Mouse (Mus musculus) megakaryocyte progenitor cell, adult 5-6 weeks (primary cell): ENCODE results near the gene Irf5. TPM values are rescaled to one million over a fixed set of nuclear protein-coding genes. Genes with fewer than 3 reads are reported as not detected.
"Not testable (repeated sequence)": the region's sequence is repeated elsewhere in the genome, so short reads cannot be mapped to it uniquely, and the experiment has no call there.

Experiments used
- ATAC-seq: replicated peaks from 2 replicates; pipeline ENCODE4 v1.8.0; 2016; ENCODE audit warnings: mild to moderate bottlenecking, moderate TSS enrichment, inconsistent platforms; ENCODE audit not compliant: poor library complexity
- total RNA-seq, 2 experiments: library from RNA; stranded (forward) in 1 of 2; stranded (reverse) in 1 of 2; fragments of 157-497, 149-512 nt in 1 of 2; fragments of 200-1000 nt in 1 of 2; gene quantifications; 2 replicates each; pipeline versions ENCODE4 v1.2.3 to v1.2.4; 2015 to 2017

The Irf5 gene
- total RNA-seq, 2 experiments from 2014 or later: 6.1 to 18.1 TPM

GRCm38 (mm10) chr6:29525256-29525655 is 1.2 kb upstream of the Irf5 start:
- no peak for ATAC-seq

- no peak for ATAC-seq
These were observed 1.1 kb downstream of the Irf5 start for GRCm38 (mm10) chr6:29527361-29528164.

DNA sequence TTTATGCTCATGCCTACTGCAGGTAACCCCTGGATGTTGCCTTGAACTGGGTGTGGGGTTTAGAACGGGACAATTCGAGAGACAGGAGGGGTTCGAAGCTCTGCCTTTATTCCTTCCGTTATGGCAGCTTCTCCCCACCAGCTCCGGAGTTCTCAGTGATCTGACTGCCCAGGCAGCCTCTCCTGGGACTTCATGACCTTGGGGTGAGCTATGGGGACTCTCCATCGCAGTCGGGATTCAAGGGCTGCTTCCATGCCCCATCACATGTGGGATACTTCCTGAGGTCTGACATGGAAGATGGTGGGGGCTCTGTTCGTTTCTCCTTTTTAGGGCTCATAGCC is 1.7 kb downstream of the Irf5 start:
- ATAC-seq: no peak

- ATAC-seq: peak; percentile 80
These were observed 2.4 kb downstream of the Irf5 start for GRCm38 (mm10) chr6:29528561-29529443.

DNA sequence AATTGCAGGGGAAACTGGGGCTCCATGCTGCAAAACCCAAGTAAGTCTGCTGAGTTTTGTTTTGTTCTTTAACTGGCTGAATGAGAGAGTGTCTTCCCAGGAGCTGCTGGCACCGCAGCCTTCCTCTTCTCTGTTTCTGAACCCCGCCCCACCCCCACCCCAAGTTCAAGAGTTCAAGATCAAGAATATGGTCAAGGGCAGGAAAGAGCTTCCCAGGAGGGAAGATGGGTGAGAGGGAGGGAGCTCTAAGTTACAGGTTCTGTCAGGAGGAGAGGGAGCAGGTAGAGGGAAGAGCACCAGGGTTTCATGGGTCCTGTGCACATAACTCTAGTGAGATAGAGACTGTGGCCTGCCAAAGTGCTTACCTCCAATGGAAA is 3.0 kb downstream of the Irf5 start:
- no peak for ATAC-seq

DNA sequence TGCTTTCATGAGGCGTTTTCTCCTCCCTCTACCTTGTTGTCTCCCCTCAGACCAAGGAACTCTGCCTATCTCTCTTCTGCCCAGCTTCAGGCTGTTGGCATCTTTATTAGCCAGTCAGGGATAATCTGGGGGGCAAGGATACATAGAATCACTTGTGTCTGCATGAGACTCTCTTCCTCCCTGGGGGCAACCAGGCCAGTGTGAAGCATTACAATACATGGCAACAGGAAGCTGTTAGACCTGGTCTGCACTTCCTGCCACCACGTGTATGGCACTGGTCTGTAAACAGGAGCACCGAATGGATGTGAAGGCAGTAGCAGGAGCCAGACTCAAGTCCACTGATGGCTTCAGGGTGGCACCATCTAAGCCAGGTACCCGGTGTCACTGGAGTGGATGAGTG is 3.6 kb downstream of the Irf5 start:
- ATAC-seq: no peak

- no peak for ATAC-seq
These were observed 8.9 kb downstream of the Irf5 start for GRCm38 (mm10) chr6:29535316-29535715.

DNA sequence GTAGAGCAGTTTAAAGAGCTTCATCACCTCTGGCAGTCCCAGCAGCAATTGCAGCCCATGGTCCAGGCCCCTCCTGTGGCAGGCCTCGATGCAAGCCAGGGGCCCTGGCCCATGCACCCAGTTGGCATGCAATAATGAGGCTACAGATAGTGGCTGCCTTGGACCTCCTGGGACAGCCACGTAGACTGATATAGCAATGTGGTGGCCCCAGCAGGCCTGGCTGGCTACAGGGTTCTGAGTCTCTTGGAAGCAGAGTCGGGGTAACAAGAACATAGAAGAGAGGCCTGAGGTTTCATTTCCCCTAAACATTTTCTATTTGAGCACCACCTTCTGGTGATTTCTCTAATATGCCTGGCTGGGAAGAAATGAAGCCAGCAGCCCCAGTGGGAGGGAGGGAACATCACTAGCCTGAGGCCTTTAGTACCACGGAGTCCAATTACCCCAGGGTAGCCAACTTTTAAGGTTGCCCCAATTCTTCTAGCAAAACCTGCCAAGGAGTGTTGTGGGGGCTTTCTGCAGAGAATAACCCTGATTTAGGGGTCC is 10.3 kb downstream of the Irf5 start:
- ATAC-seq: peak; percentile 76

DNA sequence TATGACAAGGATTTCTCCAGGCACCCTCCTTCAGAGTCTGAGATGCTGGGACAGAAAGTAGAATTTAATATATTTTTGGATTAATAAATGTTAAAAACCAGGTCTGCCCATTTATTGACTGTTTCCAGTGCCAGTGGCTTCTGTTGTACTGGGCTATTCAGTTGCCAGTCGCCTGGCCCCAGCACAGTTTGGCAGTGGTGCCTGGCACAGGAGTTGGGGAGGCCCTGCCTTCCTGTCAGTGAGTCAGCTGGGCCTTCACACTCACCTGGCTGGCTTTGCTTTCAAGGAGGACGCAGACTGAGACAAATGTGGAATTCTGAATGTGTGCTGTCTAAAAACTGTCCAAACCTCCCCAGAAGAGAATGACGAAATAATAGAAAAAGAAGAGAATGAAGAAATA is 10.8 kb downstream of the Irf5 start:
- no peak for ATAC-seq

DNA sequence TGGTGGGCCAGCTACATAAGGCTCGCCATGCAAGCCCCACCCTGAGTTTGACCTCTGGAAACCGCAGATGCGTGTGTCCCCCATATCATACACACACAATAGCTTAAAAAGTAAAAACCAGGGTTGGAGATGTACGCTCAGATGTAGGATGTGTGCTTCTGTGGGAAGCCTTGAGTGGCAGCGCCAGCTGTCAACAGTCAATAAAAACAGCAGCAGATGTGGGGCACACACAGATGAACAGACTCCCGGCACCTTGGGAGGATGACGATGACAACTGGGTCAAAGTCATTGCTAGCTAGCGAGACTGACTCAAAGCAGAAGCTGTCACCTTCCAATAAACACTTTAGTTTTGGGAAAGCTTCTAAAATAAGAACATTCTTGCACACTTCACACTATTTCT is 13.1 kb downstream of the Irf5 start:
- ATAC-seq: no peak

- ATAC-seq: no peak
These were observed 13.8 kb downstream of the Irf5 start for GRCm38 (mm10) chr6:29540223-29540622.

GRCm38 (mm10) chr6:29540956-29541355 is 14.5 kb downstream of the Irf5 start:
- ATAC-seq: no peak

GRCm38 (mm10) chr6:29545611-29546010 is 19.2 kb downstream of the Irf5 start:
- ATAC-seq: no peak

DNA sequence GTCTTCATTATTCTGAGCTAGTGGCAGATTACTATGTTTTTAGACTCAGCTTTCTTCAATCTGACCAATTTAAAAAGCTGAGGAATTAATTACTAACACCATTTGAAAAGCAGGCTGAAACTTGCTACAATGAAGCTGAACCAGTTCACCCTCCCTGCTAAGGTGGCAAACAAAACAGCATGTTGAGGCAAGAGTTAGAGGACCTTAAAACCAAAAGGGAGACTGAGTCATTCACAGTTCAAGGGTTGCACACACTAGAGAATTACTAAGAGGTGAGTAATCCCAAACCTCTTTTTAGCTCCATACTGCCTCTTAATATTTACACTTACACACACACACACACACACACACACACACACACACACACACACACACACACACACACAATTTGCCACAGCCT is 21.2 kb downstream of the Irf5 start:
- ATAC-seq: no peak

GRCm38 (mm10) chr6:29548086-29548485 is 21.7 kb downstream of the Irf5 start:
- ATAC-seq: no peak

DNA sequence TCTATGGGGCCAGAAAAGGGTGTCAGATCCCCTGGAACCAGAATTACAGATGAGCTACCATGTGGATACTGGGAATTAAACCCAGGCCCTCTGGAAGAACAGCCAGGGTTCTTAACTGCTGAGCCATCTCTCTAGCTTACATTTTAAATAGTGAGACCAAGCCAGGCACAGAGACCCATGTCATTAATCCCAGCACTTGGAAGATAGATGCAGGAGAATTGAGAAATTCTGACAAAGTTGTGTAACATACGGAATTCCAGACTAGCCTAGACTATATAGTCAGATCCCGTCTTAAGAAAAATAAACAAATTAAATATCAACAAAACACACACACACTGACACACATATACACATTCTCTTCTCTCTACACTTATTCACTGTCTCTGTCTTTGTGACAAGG is 26.1 kb downstream of the Irf5 start:
- ATAC-seq: no peak

GRCm38 (mm10) chr6:29557112-29557511 is 30.7 kb downstream of the Irf5 start:
- no peak for ATAC-seq

DNA sequence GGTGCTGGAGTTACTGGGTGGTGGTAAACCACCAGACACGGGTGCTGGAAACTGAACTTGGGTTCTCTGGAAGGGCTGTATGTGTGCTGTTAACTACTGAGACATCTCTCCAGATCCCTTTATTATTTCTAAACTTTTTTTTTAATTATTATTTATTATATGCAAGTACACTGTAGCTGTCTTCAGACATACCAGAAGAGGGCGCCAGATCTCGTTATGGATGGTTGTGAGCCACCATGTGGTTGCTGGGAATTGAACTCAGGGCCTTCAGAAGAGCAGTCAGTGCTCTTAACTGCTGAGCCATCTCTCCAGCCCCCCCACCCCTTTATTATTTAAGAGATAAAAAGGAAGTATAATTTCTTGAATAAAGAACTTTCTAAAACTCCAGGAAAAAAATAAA is 50.0 kb downstream of the Irf5 start:
- ATAC-seq: not testable (repeated sequence)

DNA sequence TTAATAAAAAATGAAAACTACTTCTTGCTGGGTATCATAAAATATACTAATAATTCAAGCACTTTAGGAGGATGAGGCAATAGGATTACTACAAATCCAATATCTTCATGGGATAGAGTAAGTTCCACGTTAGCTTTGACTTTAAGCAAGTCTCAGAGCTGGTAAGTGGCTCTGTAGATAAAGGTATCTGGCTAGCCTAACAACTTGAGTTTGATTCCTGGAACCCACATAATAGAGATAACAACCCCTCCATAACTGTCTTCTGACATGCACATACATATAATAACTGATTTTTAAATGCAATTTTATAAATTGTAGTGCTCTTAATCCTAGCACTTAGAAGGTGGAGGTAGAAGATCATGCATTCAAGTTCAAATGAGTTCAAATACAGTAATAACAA is 54.3 kb downstream of the Irf5 start:
- ATAC-seq: peak; percentile 54; the same call in 1 of the 2 replicates

DNA sequence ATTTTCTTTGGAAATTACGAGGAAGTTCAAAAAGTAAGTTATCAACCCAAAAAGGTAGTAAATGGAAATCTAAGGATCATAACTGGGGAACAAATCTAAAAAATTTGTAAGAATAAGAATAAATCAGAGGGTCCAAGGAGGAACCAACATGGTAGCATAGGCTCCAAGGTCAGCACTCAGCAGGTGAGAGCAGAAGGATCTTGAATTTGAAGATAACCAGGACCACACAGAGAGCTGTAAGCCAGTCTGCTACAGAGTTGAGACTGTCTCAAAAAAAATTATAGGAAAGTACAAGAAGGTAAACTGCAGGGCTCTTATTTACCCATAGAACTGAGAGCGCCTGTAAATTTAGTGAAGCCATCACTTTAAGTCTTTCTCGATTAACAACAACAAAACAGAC is 54.8 kb downstream of the Irf5 start:
- ATAC-seq: no peak
